24 mouse cellular contexts compared by ENCODE assay signal in the genomic region with DNA sequence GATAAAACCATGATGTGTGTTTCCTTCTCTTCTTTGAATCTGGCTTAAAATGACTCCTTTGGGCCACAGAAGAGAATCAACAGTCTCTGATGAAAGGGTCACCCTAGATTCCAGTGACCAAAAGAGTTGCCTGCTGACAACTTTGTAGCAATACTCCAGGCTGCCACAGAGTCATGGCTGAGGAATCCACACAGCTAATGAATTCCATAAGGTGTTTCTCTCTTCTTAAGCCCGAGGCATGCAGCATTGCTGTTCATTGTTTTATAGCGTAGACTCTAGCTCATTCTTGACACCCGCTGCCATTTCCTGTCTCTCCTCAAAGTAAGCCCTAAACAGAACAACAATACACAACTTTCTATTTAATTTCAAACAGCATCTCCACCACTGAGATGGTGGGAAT. TPM values are rescaled to one million over a fixed set of nuclear protein-coding genes. Genes with fewer than 3 reads are reported as not detected.
DNase-seq lines count a peak whose midpoint lies in the region; ATAC-seq and TF ChIP-seq lines count a peak whose summit lies in the region.
"Had no signal": no experiment of that assay in that cellular context is flagged by ENCODE, and none has a peak within 500 bp of the region (broad histone marks: within the 10 kb centered on the region; RNA-seq: fewer than 3 reads in every experiment).

No protein-coding gene starts in this region.

- WGBS in embryonic facial prominence, embryonic 14.5 days = 13% methylated on average over 3 of the region's 3 CpGs
- WGBS in limb, embryonic 11.5 days = 5% methylated on average over 3 of the region's 3 CpGs

- CTCF ChIA-PET in Patski (lab: Charles Lee) = no interaction called here

- H3K4me2 ChIP-seq in embryonic facial prominence, embryonic 14.5 days (ENCODE audit: low read depth, low read length) = no peak overlapping the region
- no peak overlapping the region for H3K4me2 ChIP-seq in limb, embryonic 11.5 days (ENCODE audit: low read depth, severe bottlenecking)
- H3K4me2 ChIP-seq: embryonic facial prominence, embryonic 13.5 days; forebrain, embryonic 12.5 days; hindbrain, embryonic 13.5 days; limb, embryonic 15.5 days; liver, embryonic 15.5 days; midbrain, embryonic 12.5 days; neural tube, embryonic 13.5 days; stomach, embryonic 15.5 days had no signal

- H3K4me3 ChIP-seq in embryonic facial prominence, embryonic 14.5 days (ENCODE audit: low read depth, low read length) = no peak overlapping the region
- H3K4me3 ChIP-seq in limb, embryonic 11.5 days (ENCODE audit: low read depth, low read length) = no peak overlapping the region
- H3K4me3 ChIP-seq: embryonic facial prominence, embryonic 13.5 days; forebrain, embryonic 12.5 days; hindbrain, embryonic 13.5 days; limb, embryonic 15.5 days; liver, embryonic 15.5 days; midbrain, embryonic 12.5 days; neural tube, embryonic 13.5 days; stomach, embryonic 15.5 days had no signal

- peak; percentile 79 for ATAC-seq in Patski
- no peak for ATAC-seq in embryonic facial prominence, embryonic 14.5 days (ENCODE audit: low read depth)
- ATAC-seq in limb, embryonic 11.5 days (ENCODE audit: insufficient number of reproducible peaks, low FRiP score, low TSS enrichment, low read depth) = peak; percentile 35; the same call in 1 of the 2 replicates

- H3K9ac ChIP-seq in embryonic facial prominence, embryonic 14.5 days (ENCODE audit: low read depth, low read length) = no peak overlapping the region
- no peak overlapping the region for H3K9ac ChIP-seq in limb, embryonic 11.5 days (ENCODE audit: low read length)
- H3K9ac ChIP-seq: embryonic facial prominence, embryonic 13.5 days; forebrain, embryonic 12.5 days; hindbrain, embryonic 13.5 days; limb, embryonic 15.5 days; liver, embryonic 15.5 days; midbrain, embryonic 12.5 days; neural tube, embryonic 13.5 days; stomach, embryonic 15.5 days had no signal

- TF ChIP-seq CTCF in Patski (IDR thresholded peaks at IDR 0.05) = no peak

- no peaks in the 10 kb centered on the region for H3K9me3 ChIP-seq in embryonic facial prominence, embryonic 14.5 days (ENCODE audit: control insufficient read depth, low read length)
- no peaks in the 10 kb centered on the region for H3K9me3 ChIP-seq in limb, embryonic 11.5 days (ENCODE audit: control insufficient read depth, low read length)
- H3K9me3 ChIP-seq: embryonic facial prominence, embryonic 13.5 days; forebrain, embryonic 12.5 days; hindbrain, embryonic 13.5 days; limb, embryonic 15.5 days; liver, embryonic 15.5 days; midbrain, embryonic 12.5 days; neural tube, embryonic 13.5 days; stomach, embryonic 15.5 days had no signal

- peaks cover 3% of the 10 kb centered on the region; the same call in 1 of the 2 replicates for H3K4me1 ChIP-seq in embryonic facial prominence, embryonic 14.5 days (ENCODE audit: control insufficient read depth, insufficient read depth, low read length)
- 0 out of 2 replicates have a peak, but pooled peaks cover 5% of the 10 kb centered on the region for H3K4me1 ChIP-seq in limb, embryonic 11.5 days (ENCODE audit: control insufficient read depth, insufficient read depth, low read length)
- H3K4me1 ChIP-seq: forebrain, embryonic 12.5 days; hindbrain, embryonic 13.5 days; limb, embryonic 15.5 days; liver, embryonic 15.5 days; midbrain, embryonic 12.5 days; neural tube, embryonic 13.5 days; stomach, embryonic 15.5 days had no signal

- peak; percentile 74 for DNase-seq in Muller cell, postnatal 12 days (ENCODE audit: inconsistent ontology term)
- no peak for DNase-seq in Patski (ENCODE audit: low read depth, low spot score)
- DNase-seq in embryonic facial prominence, embryonic 14.5 days (ENCODE audit: low spot score) = peak; percentile 55
- DNase-seq in limb, embryonic 11.5 days (ENCODE audit: low spot score) = peak; percentile 30
- DNase-seq in spleen, adult 18-20 months = no peak
- no peak for DNase-seq in right cerebral cortex, postnatal 10 days (ENCODE audit: low spot score in 2 of 2)
- DNase-seq in gastrocnemius, adult 18-20 months (ENCODE audit: low spot score) = no peak
- DNase-seq: cerebellum, adult 18-20 months; cerebellum, postnatal 25 days; gastrocnemius, postnatal 10 days; heart, adult 11 months; heart, postnatal 10 days; kidney, adult 9 months; kidney, postnatal 4 days; right cerebral cortex, postnatal 14 days; thymus, adult 2 months had no signal

- in situ Hi-C loops in Patski (cut with MboI; ENCODE audit: low pct_unique_long_range_greater_than_20kb) = no loop called here

- POLR2A ChIA-PET in Patski (lab: Charles Lee) = no interaction called here

- H3K36me3 ChIP-seq in embryonic facial prominence, embryonic 14.5 days (ENCODE audit: control insufficient read depth, insufficient read depth, low read length) = no peaks in the 10 kb centered on the region
- H3K36me3 ChIP-seq in limb, embryonic 11.5 days (ENCODE audit: control insufficient read depth, insufficient read depth, low read length) = no peaks in the 10 kb centered on the region
- H3K36me3 ChIP-seq: embryonic facial prominence, embryonic 13.5 days; forebrain, embryonic 12.5 days; hindbrain, embryonic 13.5 days; limb, embryonic 15.5 days; liver, embryonic 15.5 days; midbrain, embryonic 12.5 days; neural tube, embryonic 13.5 days; stomach, embryonic 15.5 days had no signal

- H3K27me3 ChIP-seq in Patski = no peaks in the 10 kb centered on the region
- H3K27me3 ChIP-seq in embryonic facial prominence, embryonic 14.5 days (replicated peaks; ENCODE audit: control insufficient read depth, insufficient read depth, low read length) = no peaks in the 10 kb centered on the region
- no peaks in the 10 kb centered on the region for H3K27me3 ChIP-seq in limb, embryonic 11.5 days (ENCODE audit: control insufficient read depth, insufficient read depth, low read length)
- H3K27me3 ChIP-seq: embryonic facial prominence, embryonic 13.5 days; forebrain, embryonic 12.5 days; hindbrain, embryonic 13.5 days; limb, embryonic 15.5 days; liver, embryonic 15.5 days; midbrain, embryonic 12.5 days; neural tube, embryonic 13.5 days; stomach, embryonic 15.5 days had no signal

- H3K27ac ChIP-seq in embryonic facial prominence, embryonic 14.5 days (replicated peaks; ENCODE audit: low read depth, low read length) = no peak overlapping the region
- H3K27ac ChIP-seq in limb, embryonic 11.5 days (replicated peaks; ENCODE audit: low read depth, low read length) = no peak overlapping the region
- H3K27ac ChIP-seq: embryonic facial prominence, embryonic 13.5 days; forebrain, embryonic 12.5 days; hindbrain, embryonic 13.5 days; limb, embryonic 15.5 days; liver, embryonic 15.5 days; midbrain, embryonic 12.5 days; neural tube, embryonic 13.5 days; stomach, embryonic 15.5 days had no signal

RNA-seq across cellular contexts. Expression of a gene that starts 37.2 kb away (rescaled TPM):
- 8.2 TPM for polyA plus RNA-seq in Patski (2021)
- 8.7 and 8.9 TPM in 2 replicates for polyA plus RNA-seq in embryonic facial prominence, embryonic 14.5 days (2014; fragmentation: Nextera tagmentation; extraction: Ambion mirVana)
- polyA plus RNA-seq in limb, embryonic 11.5 days (2014; fragmentation: Nextera tagmentation; extraction: Ambion mirVana) = 8.5 and 8.8 TPM in 2 replicates
- 1 to 10 TPM in 1 of 2 experiments, under 1 TPM in 1; 0.46 to 1.3 TPM for total RNA-seq in gastrocnemius, adult 18-20 months (2021)

Comparison
In these comparisons a context has a peak if more than half of its experiments do, and no peak if none do; other contexts are left out.
1. DNase-seq: peak in Muller cell, postnatal 12 days (single experiment), embryonic facial prominence, embryonic 14.5 days (single experiment) and limb, embryonic 11.5 days (single experiment); none in Patski (single experiment), spleen, adult 18-20 months (0 of 2), right cerebral cortex, postnatal 10 days (0 of 2) and gastrocnemius, adult 18-20 months (single experiment).